ENCODE assay signal across 23 mouse cellular contexts in genomic region chr1:131743868-131744464, GRCm38 (mm10). TPM values are rescaled to one million over a fixed set of nuclear protein-coding genes. Genes with fewer than 3 reads are reported as not detected.
DNase-seq lines count a peak whose midpoint lies in the region; ATAC-seq and TF ChIP-seq lines count a peak whose summit lies in the region.
"Had no signal": no experiment of that assay in that cellular context is flagged by ENCODE, and none has a peak within 500 bp of the region (broad histone marks: within the 10 kb centered on the region; RNA-seq: fewer than 3 reads in every experiment).

Gene Slc26a9, plus strand, starts transcription at chr1:131744022.

- peak within 1 kb of the TSS; percentile 24 for H3K27ac ChIP-seq in heart, embryonic 10.5 days
- no peak within 1 kb of the TSS for H3K27ac ChIP-seq in intestine, embryonic 15.5 days
- peak within 1 kb of the TSS; percentile 47; the same call in 1 of the 2 replicates for H3K27ac ChIP-seq in lung, embryonic 14.5 days (ENCODE audit: low read depth)
- H3K27ac ChIP-seq in limb, embryonic 10.5 days, result no peak within 1 kb of the TSS
- H3K27ac ChIP-seq: forebrain, embryonic 12.5 days; kidney, embryonic 15.5 days; liver, embryonic 15.5 days; midbrain, embryonic 12.5 days had no signal

- no peaks in the 10 kb centered on the region for H3K36me3 ChIP-seq in heart, embryonic 10.5 days
- H3K36me3 ChIP-seq in intestine, embryonic 15.5 days, result no peaks in the 10 kb centered on the region
- H3K36me3 ChIP-seq in lung, embryonic 14.5 days (ENCODE audit: insufficient read depth), result no peaks in the 10 kb centered on the region
- H3K36me3 ChIP-seq in limb, embryonic 10.5 days, result no peaks in the 10 kb centered on the region
- H3K36me3 ChIP-seq: forebrain, embryonic 12.5 days; kidney, embryonic 15.5 days; liver, embryonic 15.5 days; midbrain, embryonic 12.5 days had no signal

- no peak within 1 kb of the TSS for H3K4me3 ChIP-seq in heart, embryonic 10.5 days
- H3K4me3 ChIP-seq in intestine, embryonic 15.5 days (replicated peaks), result no peak within 1 kb of the TSS
- 0 out of 2 replicates have a peak within 1 kb of the TSS, but pooled peaks have one; percentile 3 for H3K4me3 ChIP-seq in lung, embryonic 14.5 days (ENCODE audit: low read depth, low read length)
- H3K4me3 ChIP-seq in limb, embryonic 10.5 days, result no peak within 1 kb of the TSS
- H3K4me3 ChIP-seq: forebrain, embryonic 12.5 days; kidney, embryonic 15.5 days; liver, embryonic 15.5 days; midbrain, embryonic 12.5 days had no signal

- no peak within 1 kb of the TSS for H3K9ac ChIP-seq in intestine, embryonic 15.5 days
- H3K9ac ChIP-seq in lung, embryonic 14.5 days, result no peak within 1 kb of the TSS
- H3K9ac ChIP-seq: forebrain, embryonic 12.5 days; kidney, embryonic 15.5 days; liver, embryonic 15.5 days; midbrain, embryonic 12.5 days had no signal

- no peak for DNase-seq in heart, embryonic 10.5 days (ENCODE audit: low spot score)
- DNase-seq in heart, adult 18-20 months, result no peak
- peak; percentile 40 for DNase-seq in lung, embryonic 14.5 days
- peak; percentile 51 for DNase-seq in lung, postnatal 25 days (ENCODE audit: low spot score)
- no peak for DNase-seq in limb, embryonic 10.5 days (ENCODE audit: low spot score)
- DNase-seq in layer of hippocampus, postnatal 36 days, result no peak
- DNase-seq in adrenal gland, postnatal 10 days, result no peak
- DNase-seq: cerebellum, adult 11 months; cerebellum, postnatal 10 days; heart, postnatal 10 days; left cerebral cortex, postnatal 4 days; liver; thymus, postnatal 36 days had no signal

- peak; percentile 82 for ATAC-seq in intestine, embryonic 15.5 days
- peak; percentile 74 for ATAC-seq in lung, embryonic 14.5 days (ENCODE audit: insufficient read depth)
- ATAC-seq: CD4-positive, CD25-positive, alpha-beta regulatory T cell, adult 4 months had no signal

- H3K9me3 ChIP-seq in heart, embryonic 10.5 days, result no peaks in the 10 kb centered on the region
- H3K9me3 ChIP-seq in intestine, embryonic 15.5 days, result no peaks in the 10 kb centered on the region
- no peaks in the 10 kb centered on the region for H3K9me3 ChIP-seq in lung, embryonic 14.5 days (ENCODE audit: low read depth, low read length)
- H3K9me3 ChIP-seq in limb, embryonic 10.5 days (replicated peaks), result no peaks in the 10 kb centered on the region
- H3K9me3 ChIP-seq: forebrain, embryonic 12.5 days; kidney, embryonic 15.5 days; liver, embryonic 15.5 days; midbrain, embryonic 12.5 days had no signal

- H3K4me1 ChIP-seq in heart, embryonic 10.5 days, result peaks cover 28% of the 10 kb centered on the region
- H3K4me1 ChIP-seq in intestine, embryonic 15.5 days (replicated peaks), result 0 out of 2 replicates have a peak, but pooled peaks cover 4% of the 10 kb centered on the region
- peaks cover 3% of the 10 kb centered on the region; the same call in 1 of the 2 replicates for H3K4me1 ChIP-seq in lung, embryonic 14.5 days (ENCODE audit: insufficient read depth)
- 0 out of 2 replicates have a peak, but pooled peaks cover 4% of the 10 kb centered on the region for H3K4me1 ChIP-seq in limb, embryonic 10.5 days
- H3K4me1 ChIP-seq: liver, embryonic 15.5 days had no signal

- H3K27me3 ChIP-seq in heart, embryonic 10.5 days (ENCODE audit: insufficient read depth, poor library complexity, severe bottlenecking), result peaks cover 33% of the 10 kb centered on the region; the same call in 1 of the 2 replicates
- H3K27me3 ChIP-seq in intestine, embryonic 15.5 days (replicated peaks), result no peaks in the 10 kb centered on the region
- no peaks in the 10 kb centered on the region for H3K27me3 ChIP-seq in lung, embryonic 14.5 days (ENCODE audit: insufficient read depth, low read length)
- no peaks in the 10 kb centered on the region for H3K27me3 ChIP-seq in limb, embryonic 10.5 days (ENCODE audit: low read depth, poor library complexity, severe bottlenecking)
- H3K27me3 ChIP-seq: forebrain, embryonic 12.5 days; midbrain, embryonic 12.5 days had no signal

- no peak for TF ChIP-seq CTCF in lung, embryonic 14.5 days (IDR thresholded peaks at IDR 0.05; ENCODE audit: low read depth)

- no peak within 1 kb of the TSS for H3K4me2 ChIP-seq in intestine, embryonic 15.5 days (replicated peaks)
- H3K4me2 ChIP-seq in lung, embryonic 14.5 days, result peak within 1 kb of the TSS; percentile 43
- H3K4me2 ChIP-seq: forebrain, embryonic 12.5 days; heart, embryonic 11.5 days; kidney, embryonic 15.5 days; liver, embryonic 15.5 days; midbrain, embryonic 12.5 days had no signal

- WGBS in heart, embryonic 10.5 days, result 52% methylated on average over 10 of the region's 10 CpGs
- WGBS in intestine, embryonic 15.5 days, result 39% methylated on average over 10 of the region's 10 CpGs
- 45% methylated on average over 10 of the region's 10 CpGs for WGBS in lung, embryonic 14.5 days
- 70% methylated on average over 10 of the region's 10 CpGs for WGBS in limb, embryonic 10.5 days

RNA-seq across cellular contexts. Expression of gene Slc26a9, which starts in this region (rescaled TPM):
- polyA plus RNA-seq in heart, embryonic 10.5 days (2016; fragmentation: Nextera tagmentation; extraction: Ambion mirVana), result 0.05 and 0.06 TPM in 2 replicates
- under 1 TPM in 1 of 2 experiments, not detected in 1; 0.15 TPM for total RNA-seq in heart, adult 18-20 months (2021)
- polyA plus RNA-seq in intestine, embryonic 15.5 days (2015; fragmentation: Nextera tagmentation; extraction: Ambion mirVana), result 0.68 and 3.6 TPM in 2 replicates
- polyA plus RNA-seq in lung, embryonic 14.5 days (2014; fragmentation: Nextera tagmentation; extraction: Ambion mirVana), result 4.7 and 4.9 TPM in 2 replicates
- polyA plus RNA-seq in limb, embryonic 10.5 days (2016; fragmentation: Nextera tagmentation; extraction: Ambion mirVana), result 0.08 TPM in 1 of 2 replicates, not detected in the other
- under 1 TPM; 0.12 to 0.15 TPM for total RNA-seq in layer of hippocampus, postnatal 36 days (2021)
- total RNA-seq in adrenal gland, postnatal 10 days (2021), result under 1 TPM in 1 of 2 experiments, not detected in 1; 0.15 TPM
- total RNA-seq: gastrocnemius, adult 18-20 months; heart, postnatal 10 days; monocyte, adult 5-6 weeks; neutrophil, adult 5-6 weeks had no signal
- polyA plus RNA-seq: CD4-positive, CD25-positive, alpha-beta regulatory T cell, adult 4 months; forebrain, embryonic 12.5 days; heart, embryonic 11.5 days; liver, embryonic 15.5 days; midbrain, embryonic 12.5 days had no signal

Comparison
In these comparisons a context has a peak if more than half of its experiments do, and no peak if none do; other contexts are left out.
1. DNase-seq: peak in lung, embryonic 14.5 days (single experiment) and lung, postnatal 25 days (single experiment); none in heart, embryonic 10.5 days (single experiment), heart, adult 18-20 months (0 of 2), limb, embryonic 10.5 days (single experiment), layer of hippocampus, postnatal 36 days (0 of 2) and adrenal gland, postnatal 10 days (single experiment).
2. H3K27ac ChIP-seq: peak in heart, embryonic 10.5 days (single experiment) and lung, embryonic 14.5 days (single experiment); none in intestine, embryonic 15.5 days (single experiment) and limb, embryonic 10.5 days (single experiment).